In genomic region chr6:104734256-104734655, GRCm38 (mm10) we compare ENCODE assay signal across 17 mouse cellular contexts.
"Had no signal": no experiment of that assay in that cellular context is flagged by ENCODE, and none has a peak within 500 bp of the region (broad histone marks: within the 10 kb centered on the region; RNA-seq: fewer than 3 reads in every experiment).

No protein-coding gene starts in this region.

- ATAC-seq: hindbrain, embryonic 16.5 days; inflammation-experienced regulatory T-cells, adult 6 months; intestine, embryonic 15.5 days; intestine, postnatal 0 days; liver, postnatal 0 days had no signal

- DNase-seq: gastrocnemius, postnatal 14 days; gastrocnemius, postnatal 36 days; heart, adult 18-20 months; heart, postnatal 10 days; heart, postnatal 4 days; kidney, adult 18-20 months; kidney, adult 8-10 months; kidney, postnatal 10 days; kidney, postnatal 25 days; kidney, postnatal 4 days; liver; liver, embryonic 13.5 days; liver, postnatal 0 days had no signal
